Mouse (Mus musculus) left cerebral cortex, adult 8-10 months (tissue): Measurements from ENCODE around the gene Arap1. TPM values are rescaled to one million over a fixed set of nuclear protein-coding genes. Genes with fewer than 3 reads are reported as not detected.

ENCODE experiments used
- DNase-seq, 2 experiments: peaks; one replicate each; pipeline ENCODE4 v3.0.0; 2022; ENCODE audit warnings: low spot score in 2 of 2
- total RNA-seq, 4 experiments: library from RNA; stranded (reverse); gene quantifications; 2 replicates each; pipeline ENCODE4 v1.2.4; 2022

Arap1 gene
- 10 to 100 TPM; 19.6 to 32.5 (median 25.3) TPM for total RNA-seq

DNA sequence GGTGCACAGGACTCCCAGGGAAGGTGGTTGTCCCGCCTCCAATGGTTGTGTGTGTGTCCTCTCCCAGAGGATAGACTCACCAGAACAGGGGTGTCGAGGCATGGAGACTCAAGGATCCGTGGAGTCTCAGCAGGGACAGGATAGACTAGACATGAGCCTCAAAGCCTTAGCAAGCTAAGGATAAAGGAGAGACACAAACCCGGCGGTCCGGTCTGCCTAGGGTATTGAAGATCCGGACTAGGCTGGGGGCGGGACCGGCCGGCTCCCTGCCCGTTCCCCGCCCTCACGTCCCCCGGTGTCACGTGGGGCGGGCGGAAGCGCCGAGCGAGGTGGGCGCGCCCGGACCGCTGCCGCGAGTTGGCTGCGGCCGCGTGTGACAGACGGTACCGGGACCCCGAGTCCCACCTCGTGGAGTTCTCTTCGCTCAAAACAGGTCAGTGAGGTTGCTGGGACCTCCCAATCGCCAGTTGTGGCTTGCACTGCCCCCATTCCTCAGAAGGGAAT lies at the start of gene Arap1:
TSS of gene Arap1 (plus strand) at position 301 of the 504 bp plus-strand sequence.
- DNase-seq = no peak

- no peak for DNase-seq
Observed at GRCm38 (mm10) chr7:101298375-101298774, 49.5 kb upstream of the Arap1 start.

GRCm38 (mm10) chr7:101301361-101301880 lies 46.4 kb upstream of the Arap1 start:
- DNase-seq = no peak

DNA sequence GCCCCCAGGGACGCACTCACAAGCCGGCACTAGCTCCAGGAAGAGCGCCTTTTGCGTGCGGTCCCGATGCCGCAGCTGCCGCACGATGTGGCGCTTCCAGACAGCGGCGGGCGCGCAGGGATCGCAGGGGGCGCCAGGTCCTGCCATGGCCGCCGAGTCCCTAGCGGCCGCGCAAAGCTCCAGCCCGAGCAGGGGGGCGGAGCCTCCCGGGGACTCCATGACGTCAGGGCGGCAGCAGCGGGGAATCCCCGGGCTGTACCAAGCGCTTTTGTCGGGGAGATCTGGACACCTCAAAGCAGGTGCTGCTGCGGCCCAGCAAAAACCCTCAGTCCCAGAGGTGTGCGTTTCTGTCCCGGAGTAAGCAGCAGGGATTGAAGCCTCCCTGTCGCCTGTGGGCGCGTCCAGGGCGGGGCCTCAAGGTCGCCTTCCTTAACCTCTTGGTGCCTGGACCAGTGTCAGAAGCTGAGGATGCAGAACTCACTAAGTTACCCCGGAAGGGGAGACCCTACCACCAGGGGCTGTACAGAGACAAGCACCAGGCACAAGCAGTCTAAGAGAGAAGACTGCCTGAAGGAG lies 45.9 kb upstream of the Arap1 start, which contains the start of gene Atg16l2:
TSS of gene Atg16l2 (minus strand) at position 371 of the 576 bp plus-strand sequence.
- peak; percentile 85 to 94 for DNase-seq

- DNase-seq = no peak
Observed at GRCm38 (mm10) chr7:101302691-101303090, 45.2 kb upstream of the Arap1 start.

GRCm38 (mm10) chr7:101306841-101307240 lies 41.0 kb upstream of the Arap1 start:
- DNase-seq = no peak

- DNase-seq = no peak
Observed at GRCm38 (mm10) chr7:101309985-101310326, 37.9 kb upstream of the Arap1 start.

DNA sequence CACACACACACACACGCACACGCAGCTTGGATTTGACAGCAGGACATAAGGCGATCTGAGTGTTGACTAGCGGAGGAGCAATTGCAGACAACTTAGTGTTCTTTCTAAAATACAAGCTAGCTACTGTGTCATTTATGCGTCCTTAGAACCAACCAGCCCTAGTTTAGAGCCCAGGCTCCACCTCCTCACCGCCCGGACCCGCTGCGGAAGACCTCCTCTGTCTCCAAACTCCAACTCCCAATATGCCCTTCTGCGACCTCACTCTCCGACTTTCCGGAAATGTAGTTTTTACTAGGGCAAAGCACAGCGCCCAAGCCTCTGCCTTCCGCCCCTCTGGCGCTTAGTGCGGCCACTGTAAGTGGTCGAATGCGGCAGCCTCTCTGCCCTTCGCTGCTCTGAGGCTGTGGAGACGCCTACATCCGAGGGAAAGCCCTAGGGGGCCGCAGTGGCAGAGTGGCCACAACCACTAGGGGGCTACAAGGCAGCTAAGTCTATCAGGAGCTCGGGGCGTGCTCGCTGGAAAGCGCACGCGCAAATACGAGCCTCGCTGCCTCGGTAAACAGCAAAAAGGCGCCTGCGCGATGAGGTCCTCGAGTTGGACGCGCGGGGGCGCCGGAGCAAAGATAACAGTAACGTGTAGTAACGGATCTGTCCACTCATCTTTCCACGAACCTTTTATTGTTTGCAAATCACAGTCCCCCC lies 37.4 kb upstream of the Arap1 start:
- peak; percentile 96 for DNase-seq

- DNase-seq = no peak
Observed at GRCm38 (mm10) chr7:101311061-101311460, 36.8 kb upstream of the Arap1 start.

DNA sequence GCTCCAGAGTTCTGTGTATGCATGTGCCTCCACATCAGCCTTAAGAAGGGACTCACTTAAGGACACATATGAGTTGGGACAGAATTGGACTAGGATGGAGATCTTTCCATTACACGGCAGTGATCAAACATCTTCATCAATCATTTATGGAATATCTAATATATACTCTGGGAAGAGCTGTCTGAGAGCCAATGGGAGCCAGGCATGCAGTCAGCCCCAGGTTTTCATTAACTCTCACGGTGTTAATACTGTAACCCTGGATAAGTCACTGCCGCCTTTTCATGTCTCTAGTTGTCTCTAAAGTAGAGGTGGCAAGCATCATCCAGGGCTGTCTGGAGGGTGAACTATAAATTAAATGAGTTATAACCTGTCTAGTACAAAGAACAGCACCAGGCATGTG lies 34.8 kb upstream of the Arap1 start:
- no peak for DNase-seq

DNA sequence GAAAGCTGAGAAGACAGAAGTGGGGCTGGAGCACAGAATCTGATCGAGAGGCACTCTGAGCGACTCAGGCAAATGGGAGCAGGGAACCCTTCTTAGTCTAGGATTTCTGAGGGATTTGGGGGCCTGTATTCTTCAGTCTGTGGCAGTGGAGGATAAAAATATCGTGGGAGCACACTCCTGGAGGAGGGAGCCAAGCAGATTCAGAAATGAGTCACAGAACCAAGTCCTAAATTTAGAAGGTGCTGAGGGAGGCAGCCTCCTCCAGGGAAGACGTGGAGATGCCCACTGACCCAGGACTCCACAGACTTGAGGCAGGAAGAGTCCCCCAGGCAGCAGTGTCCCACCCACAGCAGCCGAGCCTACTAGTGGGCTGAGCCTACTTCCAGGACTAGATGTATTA lies 33.5 kb upstream of the Arap1 start:
- DNase-seq = peak in 1 of 2 experiments; percentile 86

- no peak for DNase-seq
Observed at GRCm38 (mm10) chr7:101315699-101316098, 32.2 kb upstream of the Arap1 start.

- DNase-seq = no peak
Observed at GRCm38 (mm10) chr7:101316591-101317001, 31.3 kb upstream of the Arap1 start.

DNA sequence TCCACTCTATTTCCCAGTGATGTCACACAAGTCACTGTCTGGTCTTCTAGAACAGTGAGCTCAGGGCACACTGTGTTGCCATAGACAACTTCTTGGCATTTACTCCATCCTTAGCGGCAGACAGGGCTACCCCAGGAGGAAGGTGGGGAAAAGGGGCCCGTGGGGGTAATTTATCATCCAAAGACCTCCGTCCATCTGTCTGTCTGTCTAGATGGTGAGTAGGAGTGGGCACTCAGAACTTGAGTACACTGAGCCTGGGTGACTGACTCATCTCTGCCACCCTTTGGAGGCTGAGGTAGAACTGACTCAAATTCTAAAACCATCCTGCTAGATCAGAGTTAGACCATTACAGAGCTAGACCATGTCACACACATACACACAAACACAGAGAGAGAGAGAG lies 30.9 kb upstream of the Arap1 start, which contains the start of gene Stard10:
TSS of gene Stard10 (plus strand) at position 73 of the 400 bp plus-strand sequence.
- DNase-seq = no peak

GRCm38 (mm10) chr7:101318848-101319247 lies 29.0 kb upstream of the Arap1 start:
- DNase-seq = no peak

DNA sequence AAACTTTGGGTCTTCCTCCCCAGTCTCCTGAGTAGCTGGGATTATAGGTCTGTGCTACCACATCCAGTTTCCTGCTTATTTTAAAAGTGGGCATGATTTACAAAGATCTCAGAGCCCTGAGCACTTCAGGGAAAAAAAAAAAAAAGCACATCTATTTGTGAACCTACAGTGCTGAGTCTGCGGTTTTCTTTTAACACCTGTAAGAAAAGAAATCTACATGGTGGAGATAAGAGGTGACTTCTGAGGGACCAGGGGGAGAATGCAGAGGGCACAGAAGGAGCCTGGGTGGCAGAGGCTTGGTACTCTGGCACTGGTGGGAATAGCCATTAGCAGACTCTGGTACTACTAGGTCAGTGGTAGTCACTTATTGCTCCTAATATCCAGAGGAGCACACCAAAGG lies 28.1 kb upstream of the Arap1 start:
- DNase-seq = no peak

- DNase-seq = no peak
Observed at GRCm38 (mm10) chr7:101320399-101321217, 27.3 kb upstream of the Arap1 start.

GRCm38 (mm10) chr7:101321218-101321827 lies 26.5 kb upstream of the Arap1 start:
- no peak for DNase-seq

DNA sequence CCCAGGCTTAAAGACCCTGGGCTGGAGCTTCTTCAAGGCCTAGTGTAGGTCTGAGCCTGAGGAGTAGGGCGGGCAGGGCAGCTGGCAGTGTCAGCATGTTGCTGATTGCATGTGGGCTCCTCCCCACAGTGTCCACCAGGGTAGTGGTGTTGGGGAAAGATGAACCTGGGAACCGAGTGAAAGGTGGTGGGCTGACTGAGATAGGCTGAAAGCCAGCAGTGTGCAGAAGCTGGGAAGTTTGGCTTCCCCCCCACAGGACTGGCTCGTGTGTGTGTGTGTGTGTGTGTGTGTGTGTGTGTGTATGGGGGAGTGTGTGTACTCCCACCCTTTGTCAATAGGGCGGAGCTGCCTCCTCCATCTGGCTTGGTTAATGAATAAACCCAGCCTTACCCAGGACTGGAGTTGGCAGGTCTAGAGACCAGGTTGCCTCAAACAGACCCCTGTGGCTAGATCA lies 24.7 kb upstream of the Arap1 start:
- no peak for DNase-seq

DNA sequence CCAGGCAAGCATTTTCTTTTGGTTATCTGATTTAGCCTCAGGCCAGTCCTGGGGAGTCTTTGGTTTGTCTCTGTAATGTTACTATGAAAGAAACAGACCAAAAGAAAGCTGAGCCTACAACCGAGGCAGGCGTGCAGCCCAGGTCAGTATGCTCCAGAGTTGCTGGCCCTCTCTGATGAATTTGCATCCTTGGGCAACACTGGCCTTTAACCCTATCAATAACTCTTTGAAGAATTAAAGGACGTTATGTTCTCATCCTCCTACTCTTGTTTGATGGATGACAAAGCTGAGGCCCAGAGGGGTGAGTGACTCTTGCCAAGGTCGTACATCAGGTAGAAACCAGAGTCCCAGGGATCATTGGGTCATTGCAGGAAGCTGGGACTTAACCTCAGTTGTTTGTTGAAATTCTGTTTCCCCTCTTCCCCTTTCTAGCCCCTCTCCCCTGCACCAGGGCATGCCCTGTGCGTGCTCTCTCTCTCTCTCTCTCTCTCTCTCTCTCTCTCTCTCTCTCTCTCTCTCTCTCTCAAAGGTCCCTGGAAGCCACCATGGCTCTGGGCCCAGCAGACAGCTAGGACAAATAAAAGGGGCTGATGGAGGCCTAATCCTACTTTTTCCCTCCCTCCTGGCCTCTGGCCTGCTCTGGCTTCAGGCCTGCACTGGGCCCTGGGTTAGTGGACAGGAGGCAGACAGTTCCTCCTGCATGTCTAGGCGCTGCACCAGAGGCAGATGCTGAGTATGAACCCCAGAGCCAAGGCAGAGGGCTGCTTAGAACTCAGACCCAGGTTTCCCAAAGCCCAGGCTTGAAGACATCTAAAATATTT lies 23.5 kb upstream of the Arap1 start:
- no peak for DNase-seq
